Mouse (Mus musculus) embryonic fibroblast, embryonic 13.5 days (primary cell): ENCODE data around the gene Pum1. TPM values are rescaled to one million over a fixed set of nuclear protein-coding genes. Genes with fewer than 3 reads are reported as not detected.

ENCODE experiments used
- H3K27ac ChIP-seq: 2 replicates; pipeline ENCODE4 v1.5.1; 2012; ENCODE audit warnings: low read length, control low read depth, inconsistent platforms; ENCODE audit not compliant: insufficient read depth
- H3K4me1 ChIP-seq: 2 replicates; pipeline ENCODE4 v1.6.1; 2011; ENCODE audit warnings: low read length; ENCODE audit not compliant: control insufficient read depth, insufficient read depth
- H3K4me3 ChIP-seq: 2 replicates; pipeline ENCODE4 v1.5.1; 2011; ENCODE audit warnings: mild to moderate bottlenecking, control low read depth, low read length; ENCODE audit not compliant: insufficient read depth
- CTCF ChIP-seq: IDR thresholded peaks from 2 replicates; pipeline ENCODE4 v1.5.1; 2011; ENCODE audit warnings: mild to moderate bottlenecking, control low read depth, low read length, moderate library complexity, borderline replicate concordance; ENCODE audit not compliant: insufficient read depth
- POLR2A ChIP-seq: IDR thresholded peaks from 2 replicates; pipeline ENCODE4 v1.6.1; 2011; ENCODE audit warnings: low read depth, mild to moderate bottlenecking, control low read depth, low read length, moderate library complexity
- polyA plus RNA-seq: library from polyadenylated mRNA; stranded (reverse); fragments of >200 nt; gene quantifications from 2 replicates; pipeline ENCODE4 v1.2.4, GENCODE M21; 2011; ENCODE audit warnings: low read depth; ENCODE audit not compliant: missing spikeins, insufficient read length

Pum1 gene
- polyA plus RNA-seq, 1 experiment: 52.7 TPM

DNA sequence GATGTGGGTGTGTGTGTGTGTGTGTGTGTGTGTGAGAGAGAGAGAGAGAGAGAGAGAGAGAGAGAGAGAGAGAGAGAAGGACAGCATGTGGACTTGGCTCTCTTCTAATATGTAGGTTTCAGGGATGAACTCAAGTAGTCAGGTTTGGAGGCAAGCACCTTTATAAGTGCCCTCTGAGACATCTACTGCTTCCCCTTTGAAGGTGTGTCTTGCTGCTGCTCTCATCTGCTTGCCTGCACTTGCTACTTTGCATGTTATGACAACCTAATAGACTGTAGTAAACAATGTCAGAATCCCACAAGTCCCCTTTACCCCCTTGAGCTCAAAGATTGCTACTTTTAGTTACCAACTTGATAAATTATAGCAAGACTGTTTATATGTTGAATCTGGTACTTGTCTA lies 52.5 kb downstream of the Pum1 start:
- TF ChIP-seq POLR2A: no peak
- TF ChIP-seq CTCF: no peak
- peaks cover 2% of the 10 kb centered on the region; the same call in 1 of the 2 replicates for H3K4me1 ChIP-seq
- H3K27ac ChIP-seq: no peak overlapping the region
- H3K4me3 ChIP-seq: no peak overlapping the region

GRCm38 (mm10) chr4:130719348-130719747 lies 56.2 kb downstream of the Pum1 start:
- Histone ChIP-seq H3K27ac (no peak overlapping the region), H3K4me3 (no peak overlapping the region), H3K4me1 (peaks cover 5% of the 10 kb centered on the region)
- TF ChIP-seq CTCF: no peak
- TF ChIP-seq POLR2A: no peak

DNA sequence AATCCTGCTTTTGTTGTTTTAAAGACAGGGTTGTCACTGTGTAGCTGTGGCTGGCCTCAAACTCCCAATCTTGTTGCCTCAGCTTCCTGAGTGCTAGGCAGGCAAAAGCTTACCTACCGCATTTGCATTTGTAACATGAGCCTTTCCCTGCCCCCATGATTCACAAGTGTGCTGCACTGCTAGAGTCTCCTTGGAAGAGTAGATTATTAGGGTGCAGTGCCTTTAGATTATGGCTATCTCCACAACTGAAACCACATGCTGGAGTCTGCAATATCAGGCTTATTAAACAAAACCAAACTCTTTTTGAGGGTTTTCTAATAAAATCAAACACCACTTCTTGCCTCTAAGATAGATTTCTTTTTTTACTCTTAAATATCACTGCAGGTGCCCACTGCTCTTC lies 59.5 kb downstream of the Pum1 start:
- no peak for TF ChIP-seq POLR2A
- no peak for TF ChIP-seq CTCF
- no peak overlapping the region for H3K4me3 ChIP-seq
- H3K4me1 ChIP-seq: peaks cover 5% of the 10 kb centered on the region
- H3K27ac ChIP-seq: no peak overlapping the region

- H3K4me1 ChIP-seq: peaks cover 5% of the 10 kb centered on the region
- no peak overlapping the region for H3K4me3 ChIP-seq
- H3K27ac ChIP-seq: no peak overlapping the region
- TF ChIP-seq CTCF (no peak), POLR2A (no peak)
Measured at GRCm38 (mm10) chr4:130726118-130726517, 63.0 kb downstream of the Pum1 start.

DNA sequence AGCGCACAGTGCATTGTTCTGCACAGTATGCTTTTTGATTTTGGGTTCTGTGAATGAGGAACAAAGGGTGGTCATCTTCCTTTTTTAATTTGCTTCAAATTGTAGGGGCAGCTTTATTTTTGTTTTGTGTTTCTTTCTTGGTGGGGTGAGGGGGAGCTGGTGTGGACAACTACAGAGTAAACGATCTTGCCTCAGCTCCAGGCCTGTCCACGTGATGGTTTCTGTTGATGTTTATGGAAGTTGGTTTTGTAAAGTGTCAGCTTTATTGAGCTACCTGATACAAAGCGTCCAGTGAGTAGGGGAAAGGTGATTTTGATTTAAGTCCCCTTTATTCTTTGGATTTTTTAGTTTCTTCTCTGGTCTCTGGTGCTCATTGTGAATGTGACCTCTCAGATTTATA lies 72.8 kb downstream of the Pum1 start:
- TF ChIP-seq CTCF: no peak
- TF ChIP-seq POLR2A: no peak
- Histone ChIP-seq H3K4me3 (no peak overlapping the region), H3K4me1 (peaks cover 11% of the 10 kb centered on the region), H3K27ac (no peak overlapping the region)

DNA sequence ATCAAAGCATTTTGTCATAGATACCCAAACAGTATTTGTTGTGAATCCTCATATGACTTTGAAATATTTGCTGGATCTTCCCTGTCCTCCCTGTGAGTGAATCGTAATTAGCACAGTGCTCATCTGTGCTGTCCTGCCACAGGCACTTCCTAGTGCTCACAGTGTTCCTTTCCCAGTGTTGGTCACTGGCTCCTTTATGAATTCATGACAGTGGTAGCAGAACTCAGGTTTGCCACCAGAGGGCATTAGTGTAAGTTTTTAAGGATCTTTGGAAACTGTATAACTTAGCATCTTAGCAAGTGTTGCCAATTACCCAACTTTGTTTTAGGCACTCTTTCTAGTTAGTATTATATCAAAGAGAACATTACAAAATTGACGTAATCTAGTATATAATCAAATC lies 75.4 kb downstream of the Pum1 start:
- Histone ChIP-seq H3K4me3 (no peak overlapping the region), H3K4me1 (peaks cover 7% of the 10 kb centered on the region), H3K27ac (no peak overlapping the region)
- TF ChIP-seq CTCF (no peak), POLR2A (no peak)

DNA sequence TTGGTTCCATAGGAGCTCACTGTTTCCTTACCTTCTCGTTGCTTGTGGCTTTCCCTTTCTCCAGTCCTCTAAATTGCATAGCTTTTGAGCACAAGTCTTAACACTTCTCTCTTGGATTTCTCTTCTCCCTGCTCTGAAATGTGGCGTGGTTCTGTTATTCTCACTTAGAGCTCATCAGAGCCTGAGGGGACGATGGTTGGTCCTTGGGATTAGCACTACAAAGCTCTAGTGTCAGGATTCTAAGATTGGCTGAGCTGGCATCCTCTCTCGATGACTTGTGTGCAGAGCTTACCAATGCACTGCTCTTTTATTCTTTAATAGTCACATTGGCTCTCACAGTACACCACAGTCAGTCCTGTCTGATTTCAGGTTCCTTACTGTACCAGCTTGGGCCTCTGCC lies 80.9 kb downstream of the Pum1 start:
- no peak overlapping the region for H3K27ac ChIP-seq
- TF ChIP-seq CTCF (no peak), POLR2A (no peak)
- no peaks in the 10 kb centered on the region for H3K4me1 ChIP-seq
- no peak overlapping the region for H3K4me3 ChIP-seq

- no peak overlapping the region for H3K4me3 ChIP-seq
- peak overlapping the region; percentile 31 for H3K27ac ChIP-seq
- H3K4me1 ChIP-seq: no peaks in the 10 kb centered on the region
- TF ChIP-seq CTCF: no peak
- no peak for TF ChIP-seq POLR2A
Measured at GRCm38 (mm10) chr4:130745561-130746306, 82.6 kb downstream of the Pum1 start.

- TF ChIP-seq CTCF: no peak
- no peak for TF ChIP-seq POLR2A
- Histone ChIP-seq H3K4me3 (no peak overlapping the region), H3K27ac (no peak overlapping the region), H3K4me1 (no peaks in the 10 kb centered on the region)
Measured at GRCm38 (mm10) chr4:130749566-130749965, 86.4 kb downstream of the Pum1 start.

GRCm38 (mm10) chr4:130751966-130752365 lies 88.8 kb downstream of the Pum1 start:
- no peaks in the 10 kb centered on the region for H3K4me1 ChIP-seq
- H3K4me3 ChIP-seq: no peak overlapping the region
- no peak overlapping the region for H3K27ac ChIP-seq
- no peak for TF ChIP-seq CTCF
- no peak for TF ChIP-seq POLR2A
